Mouse (Mus musculus): ENCODE measurements around the gene Ppp1r14a.

DNA sequence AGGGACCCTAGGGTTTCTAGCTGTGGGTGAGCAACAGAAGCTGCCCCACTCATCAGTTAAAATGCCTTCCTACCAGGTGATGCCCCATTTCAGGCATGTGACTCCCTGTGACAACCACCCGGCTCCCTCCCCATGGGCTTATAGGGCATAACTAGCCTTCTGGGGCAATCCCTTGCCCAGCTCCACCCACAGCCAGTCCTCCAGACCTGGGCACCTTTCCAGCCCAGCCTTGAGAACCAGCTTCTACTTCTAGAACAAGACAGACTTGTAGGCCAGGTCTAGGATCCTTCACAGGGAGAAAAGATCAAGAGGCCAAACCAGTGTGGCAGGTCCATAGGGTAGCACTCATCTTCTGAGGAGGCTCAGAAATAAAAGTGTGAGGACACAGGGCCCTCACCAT lies 31.7 kb upstream of the Ppp1r14a start:
- TF ChIP-seq MAFK (IDR thresholded peaks at IDR 0.05; ENCODE audit: insufficient read depth, low read depth, low read length) (no peak), CHD2 (IDR thresholded peaks at IDR 0.05; ENCODE audit: low read depth, low read length) (no peak)
